Mouse (Mus musculus) forebrain, embryonic 10.5 days (tissue): Measurements from ENCODE around the gene Cacna1a. TPM values are rescaled to one million over a fixed set of nuclear protein-coding genes. Genes with fewer than 3 reads are reported as not detected.
A peak's percentile ranks its signal among the peaks of the same experiment; 100 is the strongest.

Experiments used
- DNase-seq: peaks from one replicate; pipeline ENCODE4 v3.0.0-alpha.2; 2017; ENCODE audit warnings: low spot score; ENCODE audit errors: extremely low spot score
- H3K27ac ChIP-seq: fragments of 300-500 bp; sonication (generic); 2 replicates; pipeline ENCODE4 v1.5.1; 2016; ENCODE audit warnings: mild to moderate bottlenecking
- H3K27me3 ChIP-seq: fragments of 300-500 bp; sonication (generic); 2 replicates; pipeline ENCODE4 v1.6.1; 2016; ENCODE audit warnings: mild to moderate bottlenecking; ENCODE audit not compliant: poor library complexity, severe bottlenecking
- H3K36me3 ChIP-seq: fragments of 300-500 bp; sonication (generic); replicated peaks from 2 replicates; pipeline ENCODE4 v1.6.1; 2016; ENCODE audit warnings: mild to moderate bottlenecking, moderate library complexity
- H3K4me1 ChIP-seq: fragments of 300-500 bp; sonication (generic); 2 replicates; pipeline ENCODE4 v1.6.1; 2016
- H3K4me3 ChIP-seq: fragments of 300-500 bp; sonication (generic); 2 replicates; pipeline ENCODE4 v1.5.1; 2016; ENCODE audit warnings: mild to moderate bottlenecking, moderate library complexity
- H3K9me3 ChIP-seq: fragments of 300-500 bp; sonication (generic); 2 replicates; pipeline ENCODE4 v1.6.1; 2016; ENCODE audit warnings: mild to moderate bottlenecking, moderate library complexity
- WGBS: fragments of 180-500 bp; shearing (Covaris S2); methylation state at CpG from one replicate; pipeline ENCODE4 v1.1.7; 2016; 5-methylcytosine and 5-hydroxymethylcytosine counted together
- polyA plus RNA-seq: library from polyadenylated mRNA; unstranded; fragments of >200 nt; fragmentation: Nextera tagmentation; extraction: Ambion mirVana; gene quantifications from 2 replicates; pipeline ENCODE4 v1.2.1, GENCODE M21; 2016

Gene Cacna1a
- polyA plus RNA-seq, 1 experiment from 2014 or later, result 7.4 TPM

- DNase-seq, result no peak
- peaks cover 17% of the 10 kb centered on the region for H3K4me1 ChIP-seq
- 0 out of 2 replicates have a peak, but pooled peaks cover 5% of the 10 kb centered on the region for H3K27me3 ChIP-seq
- H3K9me3 ChIP-seq, result no peaks in the 10 kb centered on the region
- WGBS, result 87% methylated on average over 11 of the region's 11 CpGs
- no peaks in the 10 kb centered on the region for H3K36me3 ChIP-seq
- no peak overlapping the region for H3K27ac ChIP-seq
- no peak overlapping the region for H3K4me3 ChIP-seq
These were observed 200.3 kb downstream of the Cacna1a start for GRCm38 (mm10) chr8:84588498-84588897.

DNA sequence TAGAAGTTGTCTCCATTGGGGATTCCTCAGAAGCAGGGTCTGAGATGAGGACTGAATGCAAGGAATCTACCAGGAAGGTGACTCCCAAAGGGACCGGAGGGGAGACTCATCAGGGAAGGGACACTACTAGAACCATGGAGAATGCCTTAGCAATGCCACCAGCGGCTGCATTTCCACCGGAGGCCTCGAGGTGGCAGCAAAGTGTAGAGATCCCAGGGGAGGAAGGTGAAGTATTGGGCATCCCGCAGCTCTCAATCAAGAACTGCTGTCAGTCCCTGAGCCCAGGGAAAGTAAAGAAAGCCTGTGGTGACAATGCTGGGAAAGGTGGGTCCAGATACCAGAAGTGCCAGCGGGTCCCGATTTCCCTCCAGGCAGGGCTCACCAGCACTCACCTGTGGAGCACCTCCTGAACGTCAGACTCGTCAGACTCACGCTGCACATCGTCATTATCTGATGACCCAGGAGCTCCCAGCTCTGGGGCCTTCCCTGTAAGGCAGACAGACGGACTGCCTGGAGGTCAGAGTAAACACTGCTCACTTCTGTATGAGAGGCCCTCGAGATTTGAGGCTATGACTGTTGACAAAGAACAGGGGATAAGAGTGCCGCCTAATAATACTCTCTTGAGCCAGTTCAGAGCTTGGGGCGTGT lies 203.9 kb downstream of the Cacna1a start:
- Histone ChIP-seq H3K36me3 (no peaks in the 10 kb centered on the region), H3K4me3 (no peak overlapping the region), H3K27ac (no peak overlapping the region), H3K27me3 (peaks cover 5% of the 10 kb centered on the region; the same call in 1 of the 2 replicates), H3K9me3 (no peaks in the 10 kb centered on the region), H3K4me1 (peaks cover 17% of the 10 kb centered on the region)
- 27% methylated on average over 15 of the region's 15 CpGs for WGBS
- DNase-seq, result peak; percentile 83

- Histone ChIP-seq H3K4me1 (peaks cover 17% of the 10 kb centered on the region), H3K4me3 (no peak overlapping the region), H3K36me3 (no peaks in the 10 kb centered on the region), H3K9me3 (no peaks in the 10 kb centered on the region), H3K27me3 (peaks cover 14% of the 10 kb centered on the region; the same call in 1 of the 2 replicates), H3K27ac (no peak overlapping the region)
- no peak for DNase-seq
- 56% methylated on average over 1 of the region's 1 CpGs for WGBS
These were observed 204.9 kb downstream of the Cacna1a start for GRCm38 (mm10) chr8:84593143-84593542.

GRCm38 (mm10) chr8:84594099-84594780 lies 206.0 kb downstream of the Cacna1a start:
- peak; percentile 84 for DNase-seq
- Histone ChIP-seq H3K27ac (no peak overlapping the region), H3K4me3 (no peak overlapping the region), H3K27me3 (peaks cover 25% of the 10 kb centered on the region), H3K9me3 (no peaks in the 10 kb centered on the region), H3K36me3 (no peaks in the 10 kb centered on the region), H3K4me1 (peaks cover 17% of the 10 kb centered on the region)
- whole genome bisulfite sequencing, result 71% methylated on average over 9 of the region's 9 CpGs

- no peak for DNase-seq
- H3K36me3 ChIP-seq, result no peaks in the 10 kb centered on the region
- H3K4me1 ChIP-seq, result peaks cover 28% of the 10 kb centered on the region
- WGBS, result 21% methylated on average over 9 of the region's 9 CpGs
- no peak overlapping the region for H3K4me3 ChIP-seq
- no peaks in the 10 kb centered on the region for H3K9me3 ChIP-seq
- no peak overlapping the region for H3K27ac ChIP-seq
- peaks cover 39% of the 10 kb centered on the region for H3K27me3 ChIP-seq
These were observed 207.4 kb downstream of the Cacna1a start for GRCm38 (mm10) chr8:84595648-84596047.

DNA sequence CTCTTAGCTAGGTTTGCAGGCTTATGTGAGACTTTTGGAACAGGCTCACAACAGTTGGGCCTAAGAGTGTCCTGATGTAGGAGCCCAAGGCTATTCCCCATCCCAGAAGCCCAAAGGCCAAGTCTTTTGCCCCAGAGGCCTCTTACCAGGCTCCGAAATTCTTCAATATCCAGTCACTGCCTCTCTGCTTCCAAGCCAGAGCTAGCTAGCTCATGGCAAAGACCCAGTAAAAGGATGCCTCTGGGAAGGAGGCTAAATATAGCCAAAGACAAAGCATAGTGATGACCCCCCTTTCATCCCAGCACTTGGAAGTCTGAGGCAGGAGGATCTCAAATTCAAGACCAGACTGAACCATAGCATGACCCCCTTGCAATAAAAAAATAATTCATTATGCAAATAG lies 211.2 kb downstream of the Cacna1a start:
- peaks cover 4% of the 10 kb centered on the region; the same call in 1 of the 2 replicates for H3K36me3 ChIP-seq
- H3K27me3 ChIP-seq, result peaks cover 64% of the 10 kb centered on the region
- no peak overlapping the region for H3K27ac ChIP-seq
- peaks cover 24% of the 10 kb centered on the region for H3K4me1 ChIP-seq
- H3K9me3 ChIP-seq, result no peaks in the 10 kb centered on the region
- H3K4me3 ChIP-seq, result no peak overlapping the region
- WGBS, result 88% methylated on average over 1 of the region's 1 CpGs
- DNase-seq, result no peak

DNA sequence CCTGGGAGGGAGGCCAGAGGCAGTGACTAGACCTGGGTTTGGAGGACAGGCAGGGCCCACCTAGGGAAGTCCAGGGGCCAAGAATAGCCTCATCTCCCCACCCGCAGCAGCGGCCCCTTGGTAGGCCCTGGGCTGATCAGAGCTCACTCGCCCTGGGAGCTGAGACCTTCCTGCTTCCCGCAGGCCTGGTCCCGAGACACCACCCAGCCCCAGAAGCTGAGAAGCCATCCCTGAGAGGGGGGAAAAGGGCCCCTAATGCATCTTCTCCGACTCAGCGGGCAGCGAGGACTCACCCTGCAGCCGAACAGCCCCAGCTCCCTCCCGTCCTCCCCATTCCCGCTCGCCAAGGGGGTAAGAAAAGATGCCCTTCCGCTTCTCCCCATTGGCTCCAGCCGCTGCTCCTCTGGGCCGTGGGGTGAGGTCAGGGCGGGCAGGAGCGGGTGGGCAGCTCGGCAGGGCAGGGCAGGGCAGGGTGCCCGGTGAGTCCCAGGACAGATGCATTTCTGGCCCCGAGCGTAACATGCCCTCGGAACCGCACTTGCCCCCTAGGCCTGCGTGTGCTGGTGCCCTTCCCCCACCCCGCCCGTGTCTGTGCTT lies 212.2 kb downstream of the Cacna1a start:
- peaks cover 64% of the 10 kb centered on the region for H3K27me3 ChIP-seq
- H3K4me3 ChIP-seq, result peak overlapping the region; percentile 54
- DNase-seq, result peak; percentile 44
- peak overlapping the region; percentile 86 for H3K27ac ChIP-seq
- H3K4me1 ChIP-seq, result peaks cover 24% of the 10 kb centered on the region
- WGBS, result 5% methylated on average over 26 of the region's 26 CpGs
- no peaks in the 10 kb centered on the region for H3K9me3 ChIP-seq
- peaks cover 4% of the 10 kb centered on the region; the same call in 1 of the 2 replicates for H3K36me3 ChIP-seq

- 5% methylated on average over 19 of the region's 19 CpGs for WGBS
- peak overlapping the region; percentile 86 for H3K27ac ChIP-seq
- H3K9me3 ChIP-seq, result no peaks in the 10 kb centered on the region
- H3K4me1 ChIP-seq, result peaks cover 24% of the 10 kb centered on the region
- peak; percentile 44 for DNase-seq
- peaks cover 4% of the 10 kb centered on the region; the same call in 1 of the 2 replicates for H3K36me3 ChIP-seq
- H3K4me3 ChIP-seq, result peak overlapping the region; percentile 54
- peaks cover 64% of the 10 kb centered on the region for H3K27me3 ChIP-seq
These were observed 213.0 kb downstream of the Cacna1a start for GRCm38 (mm10) chr8:84601221-84601751.

GRCm38 (mm10) chr8:84614512-84615223 lies 226.4 kb downstream of the Cacna1a start:
- no peak for DNase-seq
- peaks cover 57% of the 10 kb centered on the region for H3K27me3 ChIP-seq
- 33% methylated on average over 16 of the region's 16 CpGs for WGBS
- peaks cover 26% of the 10 kb centered on the region for H3K4me1 ChIP-seq
- no peaks in the 10 kb centered on the region for H3K36me3 ChIP-seq
- no peak overlapping the region for H3K4me3 ChIP-seq
- H3K27ac ChIP-seq, result no peak overlapping the region
- H3K9me3 ChIP-seq, result no peaks in the 10 kb centered on the region

GRCm38 (mm10) chr8:84615666-84616485 lies 227.6 kb downstream of the Cacna1a start:
- WGBS, result 30% methylated on average over 22 of the region's 22 CpGs

DNA sequence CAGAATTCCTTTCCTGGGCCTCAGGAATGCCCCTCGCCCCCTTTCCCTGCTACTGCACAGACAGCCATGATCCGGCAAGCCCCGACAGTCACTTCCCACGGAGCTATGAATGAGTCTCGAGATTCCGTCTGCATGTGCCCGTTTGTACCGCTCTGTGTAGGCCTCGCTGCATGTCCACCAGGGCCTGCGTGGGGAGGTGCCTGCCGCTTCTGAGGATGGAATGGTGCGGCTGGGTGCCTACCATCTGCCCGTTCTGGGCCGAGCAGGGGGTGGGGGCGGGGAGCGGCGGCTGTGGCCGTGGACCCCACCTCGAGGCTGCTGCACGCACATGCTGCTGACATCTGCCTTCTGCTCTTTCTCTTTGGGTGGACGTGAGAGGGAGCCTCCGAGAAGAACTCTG lies 228.8 kb downstream of the Cacna1a start:
- peak overlapping the region; percentile 71 for H3K27ac ChIP-seq
- 52% methylated on average over 22 of the region's 22 CpGs for WGBS
- no peak for DNase-seq

More at GRCm38 (mm10) chr8:84615666-84616485, 227.6 kb downstream of the Cacna1a start:
- H3K36me3 ChIP-seq, result no peaks in the 10 kb centered on the region
- H3K9me3 ChIP-seq, result no peaks in the 10 kb centered on the region
- DNase-seq, result no peak
- peaks cover 26% of the 10 kb centered on the region for H3K4me1 ChIP-seq
- H3K27ac ChIP-seq, result peak overlapping the region; percentile 71
- H3K4me3 ChIP-seq, result peak overlapping the region; percentile 18
- peaks cover 57% of the 10 kb centered on the region for H3K27me3 ChIP-seq

More for the DNA sequence above, 228.8 kb downstream of the Cacna1a start:
- no peaks in the 10 kb centered on the region for H3K9me3 ChIP-seq
- no peak overlapping the region for H3K4me3 ChIP-seq
- peaks cover 26% of the 10 kb centered on the region for H3K4me1 ChIP-seq
- H3K27me3 ChIP-seq, result peaks cover 57% of the 10 kb centered on the region
- H3K36me3 ChIP-seq, result no peaks in the 10 kb centered on the region
